Mouse (Mus musculus) heart, embryonic 10.5 days (tissue): Measurements from ENCODE around the gene Rabac1. TPM values are rescaled to one million over a fixed set of nuclear protein-coding genes. Genes with fewer than 3 reads are reported as not detected.

Source experiments
- DNase-seq: peaks from one replicate; pipeline ENCODE4 v3.0.0-alpha.2; 2017; ENCODE audit warnings: low spot score
- H3K27ac ChIP-seq: fragments of 300-500 bp; sonication (generic); 2 replicates; pipeline ENCODE4 v1.5.1; 2016; ENCODE audit warnings: mild to moderate bottlenecking
- H3K27me3 ChIP-seq: fragments of 300-500 bp; sonication (generic); 2 replicates; pipeline ENCODE4 v1.6.1; 2016; ENCODE audit warnings: mild to moderate bottlenecking; ENCODE audit not compliant: poor library complexity, insufficient read depth, severe bottlenecking
- H3K36me3 ChIP-seq: fragments of 300-500 bp; sonication (generic); 2 replicates; pipeline ENCODE4 v1.6.1; 2016; ENCODE audit warnings: mild to moderate bottlenecking, moderate library complexity
- H3K4me1 ChIP-seq: fragments of 300-500 bp; sonication (generic); 2 replicates; pipeline ENCODE4 v1.6.1; 2016; ENCODE audit warnings: mild to moderate bottlenecking
- H3K4me3 ChIP-seq: fragments of 300-500 bp; sonication (generic); 2 replicates; pipeline ENCODE4 v1.5.1; 2016; ENCODE audit warnings: mild to moderate bottlenecking, moderate library complexity
- H3K9me3 ChIP-seq: fragments of 300-500 bp; sonication (generic); 2 replicates; pipeline ENCODE4 v1.6.1; 2016; ENCODE audit warnings: mild to moderate bottlenecking, moderate library complexity
- WGBS: fragments of 180-500 bp; shearing (Covaris S2); methylation state at CpG from one replicate; pipeline ENCODE4 v1.1.7; 2016; 5-methylcytosine and 5-hydroxymethylcytosine counted together
- polyA plus RNA-seq: library from polyadenylated mRNA; unstranded; fragments of >200 nt; fragmentation: Nextera tagmentation; extraction: Ambion mirVana; gene quantifications from 2 replicates; pipeline ENCODE4 v1.2.1, GENCODE M21; 2016

The Rabac1 gene
- polyA plus RNA-seq, 1 experiment from 2014 or later: 114 TPM

- Histone ChIP-seq H3K27me3 (no peaks in the 10 kb centered on the region), H3K9me3 (no peaks in the 10 kb centered on the region), H3K36me3 (peaks cover 8% of the 10 kb centered on the region), H3K4me1 (peaks cover 8% of the 10 kb centered on the region; the same call in 1 of the 2 replicates), H3K4me3 (peak overlapping the region; percentile 87), H3K27ac (peak overlapping the region; percentile 92)
- DNase-seq: peak; percentile 88
- 8% methylated on average over 19 of the region's 19 CpGs for WGBS
Observed at GRCm38 (mm10) chr7:24971261-24971971, 1.1 kb downstream of the Rabac1 start.

- H3K4me3 ChIP-seq: no peak overlapping the region
- no peaks in the 10 kb centered on the region for H3K27me3 ChIP-seq
- DNase-seq: no peak
- H3K36me3 ChIP-seq: peaks cover 8% of the 10 kb centered on the region
- no peaks in the 10 kb centered on the region for H3K9me3 ChIP-seq
- WGBS: 96% methylated on average over 3 of the region's 3 CpGs
- H3K4me1 ChIP-seq: peaks cover 8% of the 10 kb centered on the region; the same call in 1 of the 2 replicates
- no peak overlapping the region for H3K27ac ChIP-seq
Observed at GRCm38 (mm10) chr7:24970341-24970740, 2.2 kb downstream of the Rabac1 start.

- H3K27me3 ChIP-seq: no peaks in the 10 kb centered on the region
- WGBS: 77% methylated on average over 12 of the region's 12 CpGs
- H3K36me3 ChIP-seq: peaks cover 8% of the 10 kb centered on the region
- DNase-seq: no peak
- no peak overlapping the region for H3K4me3 ChIP-seq
- no peak overlapping the region for H3K27ac ChIP-seq
- peaks cover 8% of the 10 kb centered on the region; the same call in 1 of the 2 replicates for H3K4me1 ChIP-seq
- H3K9me3 ChIP-seq: no peaks in the 10 kb centered on the region
Observed at GRCm38 (mm10) chr7:24969805-24970204, 2.7 kb downstream of the Rabac1 start.

DNA sequence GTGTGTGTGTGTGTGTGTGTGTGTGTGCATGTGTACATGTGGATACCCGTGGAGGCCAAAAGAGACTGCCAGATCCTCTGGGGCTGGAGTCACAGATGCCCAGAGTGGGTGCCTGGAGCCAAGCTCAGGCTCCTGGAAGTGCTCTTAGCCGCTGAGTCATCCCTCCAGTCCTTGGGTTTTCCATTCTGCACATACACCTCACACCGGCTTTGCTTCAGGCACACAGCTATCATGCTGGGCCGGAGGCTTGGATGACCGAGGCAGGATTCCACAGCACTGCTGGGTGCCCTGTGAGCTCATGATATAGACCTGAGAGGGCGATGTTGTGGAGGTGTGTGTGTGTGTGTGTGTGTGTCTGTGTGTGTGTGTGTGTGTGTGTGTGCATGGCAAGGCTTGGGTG, 4.1 kb downstream of the Rabac1 start:
- no peak overlapping the region for H3K4me3 ChIP-seq
- no peak for DNase-seq
- no peak overlapping the region for H3K27ac ChIP-seq
- WGBS: 73% methylated on average over 6 of the region's 6 CpGs
- H3K4me1 ChIP-seq: peaks cover 8% of the 10 kb centered on the region; the same call in 1 of the 2 replicates
- no peaks in the 10 kb centered on the region for H3K27me3 ChIP-seq
- peaks cover 8% of the 10 kb centered on the region for H3K36me3 ChIP-seq
- H3K9me3 ChIP-seq: no peaks in the 10 kb centered on the region

DNA sequence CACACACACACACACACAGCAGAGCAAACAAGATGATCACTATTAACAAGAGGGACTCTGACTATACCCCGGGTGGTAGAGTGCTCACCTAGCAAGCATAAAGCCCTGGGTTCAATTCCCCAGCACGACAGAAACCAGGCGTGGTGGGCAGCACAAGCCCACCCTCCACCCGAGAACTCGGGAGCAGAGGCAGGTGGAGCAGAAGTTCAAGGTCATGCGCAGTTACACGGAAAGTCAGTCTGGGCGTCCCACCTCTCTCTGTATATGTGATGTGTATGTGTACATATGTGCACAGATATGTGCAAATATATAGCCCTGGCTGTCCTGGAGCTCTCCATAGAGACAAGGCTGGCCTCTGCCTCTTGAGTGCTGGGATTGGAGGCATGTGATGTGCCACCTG, 4.6 kb downstream of the Rabac1 start:
- no peak for DNase-seq
- Histone ChIP-seq H3K9me3 (no peaks in the 10 kb centered on the region), H3K36me3 (peaks cover 8% of the 10 kb centered on the region), H3K27me3 (no peaks in the 10 kb centered on the region), H3K4me1 (peaks cover 8% of the 10 kb centered on the region; the same call in 1 of the 2 replicates), H3K27ac (no peak overlapping the region), H3K4me3 (no peak overlapping the region)
- 84% methylated on average over 8 of the region's 8 CpGs for WGBS

DNA sequence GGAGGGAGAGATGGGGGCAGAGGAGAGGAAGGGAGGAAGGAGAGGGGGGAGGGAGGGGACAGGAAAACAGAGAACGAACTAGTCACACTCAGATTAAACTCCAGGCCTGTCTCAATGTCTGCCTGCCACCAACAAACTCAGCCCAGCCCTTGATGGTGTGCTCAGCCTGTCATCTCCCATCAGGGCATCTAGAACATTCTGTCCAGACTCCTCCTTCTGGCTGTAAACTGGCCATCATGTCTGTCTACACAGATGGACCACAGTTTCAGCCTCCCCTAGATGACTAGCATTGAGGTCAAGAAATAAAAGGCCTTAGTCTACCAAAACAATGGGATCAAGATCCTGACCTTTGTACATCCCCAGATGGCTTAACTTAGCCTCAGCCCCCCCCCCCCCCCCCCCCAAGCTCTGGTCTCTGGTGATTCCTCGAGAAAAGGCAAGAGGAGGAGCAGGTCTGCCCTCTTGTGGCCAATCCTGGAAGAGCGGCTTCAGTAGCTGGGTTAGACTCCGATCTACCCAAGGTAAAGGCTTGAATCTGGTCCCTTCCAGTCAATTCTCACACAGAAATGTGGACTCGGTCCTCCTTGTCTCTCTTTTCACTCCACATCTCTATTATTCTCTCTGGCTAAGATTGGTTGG, 7.5 kb downstream of the Rabac1 start:
- Histone ChIP-seq H3K9me3 (no peaks in the 10 kb centered on the region), H3K27ac (no peak overlapping the region), H3K4me3 (no peak overlapping the region), H3K27me3 (no peaks in the 10 kb centered on the region), H3K36me3 (peaks cover 8% of the 10 kb centered on the region), H3K4me1 (no peaks in the 10 kb centered on the region)
- WGBS: 15% methylated on average over 5 of the region's 5 CpGs
- DNase-seq: peak; percentile 83

DNA sequence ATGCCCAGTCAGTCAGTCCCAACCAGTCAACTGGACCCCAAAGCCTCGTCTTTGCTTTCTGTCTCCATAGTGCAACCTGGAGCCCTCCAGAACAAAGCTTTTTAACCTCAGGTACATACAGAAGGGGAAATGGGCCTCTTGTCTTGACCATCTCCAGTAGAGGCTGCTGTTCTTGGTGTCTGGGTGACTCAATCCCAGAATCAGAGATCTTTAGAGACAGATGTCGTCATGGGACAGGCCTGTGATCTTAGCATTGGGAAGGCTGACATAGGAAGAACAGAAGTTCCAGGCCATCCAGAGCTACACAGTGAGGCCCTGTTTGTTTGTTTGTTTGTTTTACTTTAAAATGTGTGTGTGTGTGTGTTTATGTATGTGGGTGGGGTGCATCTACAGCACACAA, 8.3 kb downstream of the Rabac1 start:
- Histone ChIP-seq H3K36me3 (peaks cover under 1% of the 10 kb centered on the region; the same call in 1 of the 2 replicates), H3K27me3 (no peaks in the 10 kb centered on the region), H3K27ac (no peak overlapping the region), H3K9me3 (no peaks in the 10 kb centered on the region), H3K4me1 (no peaks in the 10 kb centered on the region), H3K4me3 (no peak overlapping the region)
- DNase-seq: no peak
- WGBS: 61% methylated on average over 2 of the region's 2 CpGs

- no peak for DNase-seq
- Histone ChIP-seq H3K4me3 (peak overlapping the region; percentile 57), H3K36me3 (no peaks in the 10 kb centered on the region), H3K27ac (no peak overlapping the region), H3K9me3 (no peaks in the 10 kb centered on the region), H3K4me1 (peaks cover 15% of the 10 kb centered on the region), H3K27me3 (peaks cover 73% of the 10 kb centered on the region)
- WGBS: 3% methylated on average over 32 of the region's 33 CpGs
Observed at GRCm38 (mm10) chr7:24955226-24955625, 17.3 kb downstream of the Rabac1 start.

GRCm38 (mm10) chr7:24954450-24954849, 18.1 kb downstream of the Rabac1 start:
- Histone ChIP-seq H3K36me3 (no peaks in the 10 kb centered on the region), H3K4me3 (peak overlapping the region; percentile 57), H3K4me1 (peaks cover 20% of the 10 kb centered on the region), H3K27me3 (peaks cover 81% of the 10 kb centered on the region), H3K9me3 (no peaks in the 10 kb centered on the region), H3K27ac (peak overlapping the region; percentile 17; the same call in 1 of the 2 replicates)
- no peak for DNase-seq
- 2% methylated on average over 30 of the region's 30 CpGs for WGBS

GRCm38 (mm10) chr7:24953966-24954365, 18.6 kb downstream of the Rabac1 start:
- no peaks in the 10 kb centered on the region for H3K9me3 ChIP-seq
- H3K4me1 ChIP-seq: peaks cover 20% of the 10 kb centered on the region
- H3K36me3 ChIP-seq: no peaks in the 10 kb centered on the region
- H3K27ac ChIP-seq: peak overlapping the region; percentile 17; the same call in 1 of the 2 replicates
- H3K4me3 ChIP-seq: peak overlapping the region; percentile 57
- DNase-seq: no peak
- H3K27me3 ChIP-seq: peaks cover 86% of the 10 kb centered on the region
- 1% methylated on average over 24 of the region's 24 CpGs for whole genome bisulfite sequencing

DNA sequence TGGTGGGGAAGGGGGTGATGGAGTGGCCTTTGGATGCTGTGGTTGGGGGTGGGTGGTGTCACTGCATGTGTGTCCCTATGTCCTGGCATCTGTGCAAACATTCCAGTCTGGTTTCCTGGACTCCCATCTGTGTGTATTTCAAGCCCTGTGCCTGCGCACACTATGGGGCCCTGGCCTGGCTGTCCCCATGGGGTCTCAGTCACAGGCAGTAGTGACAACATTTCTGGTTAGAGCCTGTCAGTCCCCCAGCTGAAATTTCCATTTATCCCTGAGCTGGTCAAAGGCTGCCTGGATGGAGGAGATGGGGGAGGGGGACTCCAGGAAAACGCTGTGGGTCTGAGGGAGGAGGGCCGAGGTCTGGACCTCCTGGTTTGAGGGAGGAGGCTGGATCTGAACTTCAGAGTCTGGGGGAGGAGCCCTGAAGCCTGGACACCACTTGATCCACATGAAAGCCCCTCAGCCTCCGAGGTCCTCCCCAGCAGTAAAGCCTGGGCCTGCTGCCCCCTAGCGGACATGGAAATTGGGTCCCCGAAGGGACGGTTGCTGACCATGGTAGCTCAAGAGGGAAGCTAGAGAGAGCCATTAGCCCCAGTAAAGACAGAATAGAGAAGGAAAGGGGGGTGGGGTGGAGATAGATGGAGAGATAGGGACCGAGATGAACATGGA, 22.5 kb downstream of the Rabac1 start:
- peak; percentile 87 for DNase-seq
- no peaks in the 10 kb centered on the region for H3K9me3 ChIP-seq
- H3K27ac ChIP-seq: no peak overlapping the region
- peaks cover 20% of the 10 kb centered on the region for H3K4me1 ChIP-seq
- 2% methylated on average over 8 of the region's 8 CpGs for WGBS
- peaks cover 100% of the 10 kb centered on the region for H3K27me3 ChIP-seq
- H3K4me3 ChIP-seq: no peak overlapping the region
- no peaks in the 10 kb centered on the region for H3K36me3 ChIP-seq

DNA sequence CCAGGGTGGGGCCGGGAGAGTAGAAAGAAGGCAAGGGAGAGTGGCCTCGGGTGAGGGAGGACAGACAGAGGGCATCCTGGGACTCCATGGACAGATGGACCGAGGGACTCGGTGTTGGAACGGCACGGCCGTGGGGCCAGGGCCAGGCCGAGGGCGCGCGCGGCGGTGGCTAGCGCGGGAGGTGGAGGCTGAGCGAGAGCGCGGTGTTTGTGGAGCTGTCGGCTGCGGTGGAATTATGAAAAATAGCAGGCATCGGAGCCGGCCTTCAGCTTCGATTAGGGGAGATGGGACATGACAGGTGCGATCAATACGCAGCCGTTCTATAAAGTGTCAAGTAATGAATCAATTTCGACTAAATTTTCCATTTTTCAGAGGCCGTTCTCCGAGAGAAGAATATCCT, 23.8 kb downstream of the Rabac1 start:
- Histone ChIP-seq H3K4me1 (peaks cover 18% of the 10 kb centered on the region), H3K27me3 (peaks cover 100% of the 10 kb centered on the region), H3K36me3 (no peaks in the 10 kb centered on the region), H3K9me3 (no peaks in the 10 kb centered on the region), H3K4me3 (0 out of 2 replicates have a peak overlapping the region, but pooled peaks have one; percentile 5), H3K27ac (no peak overlapping the region)
- WGBS: 6% methylated on average over 29 of the region's 29 CpGs
- no peak for DNase-seq
